Mouse (Mus musculus): ENCODE measurements at regions not wholly inside any gene's neighbourhood (a gene's known extent, or its start where the extent isn't known, plus 50 kb on each side); places are given as distances from the start of the nearest gene placed in this dataset.

- Histone ChIP-seq H3K4me3 (replicated peaks) (no peak overlapping the region), H3K4me1 (no peaks in the 10 kb centered on the region), H3K27me3 (no peaks in the 10 kb centered on the region), H3K4me2 (no peak overlapping the region), H3K9ac (no peak overlapping the region), H3K27ac (no peak overlapping the region), H3K36me3 (replicated peaks) (no peaks in the 10 kb centered on the region), H3K9me3 (no peaks in the 10 kb centered on the region)
- WGBS: 87% methylated on average over 5 of the region's 5 CpGs
- no peak for ATAC-seq (ENCODE audit: low FRiP score)
These were observed 528.9 kb downstream of the Dnah5 start for GRCm38 (mm10) chr15:28732409-28732808.

DNA sequence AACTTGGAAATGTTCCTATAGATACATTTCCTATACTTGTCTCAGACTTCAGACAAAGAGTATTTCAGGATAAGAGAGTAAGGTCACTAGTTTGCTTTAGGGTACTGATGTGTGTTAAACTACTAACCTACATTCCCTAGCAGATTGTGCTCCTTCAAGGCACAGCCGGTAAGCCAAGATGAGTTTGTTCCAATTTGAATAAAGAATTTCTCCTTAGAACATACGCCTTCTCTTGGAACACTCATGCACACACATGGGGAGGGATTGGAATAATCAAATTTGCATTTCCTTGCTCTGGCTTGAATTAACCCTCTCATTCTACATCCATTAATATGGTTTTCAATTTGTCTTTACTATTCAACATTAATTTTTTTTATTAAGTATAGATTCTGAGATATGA is 537.0 kb downstream of the Dnah5 start:
- Histone ChIP-seq H3K27me3 (no peaks in the 10 kb centered on the region), H3K27ac (no peak overlapping the region), H3K4me2 (no peak overlapping the region), H3K4me1 (no peaks in the 10 kb centered on the region), H3K4me3 (replicated peaks) (no peak overlapping the region), H3K9me3 (no peaks in the 10 kb centered on the region), H3K9ac (no peak overlapping the region), H3K36me3 (replicated peaks) (no peaks in the 10 kb centered on the region)
- ATAC-seq (ENCODE audit: low FRiP score): no peak
- WGBS: 91% methylated on average over 2 of the region's 2 CpGs

- Histone ChIP-seq H3K27ac (no peak overlapping the region), H3K9me3 (no peaks in the 10 kb centered on the region), H3K4me3 (replicated peaks) (no peak overlapping the region), H3K4me2 (no peak overlapping the region), H3K4me1 (no peaks in the 10 kb centered on the region), H3K27me3 (no peaks in the 10 kb centered on the region), H3K9ac (no peak overlapping the region), H3K36me3 (replicated peaks) (no peaks in the 10 kb centered on the region)
- ATAC-seq (ENCODE audit: low FRiP score): no peak
- WGBS: 42% methylated on average over 1 of the region's 1 CpGs
These were observed 542.1 kb downstream of the Dnah5 start for GRCm38 (mm10) chr15:28745691-28746090.

- H3K4me2 ChIP-seq: no peak overlapping the region
- no peak overlapping the region for H3K9ac ChIP-seq
- H3K9me3 ChIP-seq: no peaks in the 10 kb centered on the region
- 0 out of 2 replicates have a peak, but pooled peaks have one; percentile 44 for ATAC-seq (ENCODE audit: low FRiP score)
- H3K36me3 ChIP-seq (replicated peaks): no peaks in the 10 kb centered on the region
- no peaks in the 10 kb centered on the region for H3K4me1 ChIP-seq
- WGBS: 69% methylated on average over 2 of the region's 2 CpGs
- no peak overlapping the region for H3K4me3 ChIP-seq (replicated peaks)
- H3K27me3 ChIP-seq: no peaks in the 10 kb centered on the region
- H3K27ac ChIP-seq: no peak overlapping the region
These were observed 543.1 kb downstream of the Dnah5 start for GRCm38 (mm10) chr15:28746603-28747002.

DNA sequence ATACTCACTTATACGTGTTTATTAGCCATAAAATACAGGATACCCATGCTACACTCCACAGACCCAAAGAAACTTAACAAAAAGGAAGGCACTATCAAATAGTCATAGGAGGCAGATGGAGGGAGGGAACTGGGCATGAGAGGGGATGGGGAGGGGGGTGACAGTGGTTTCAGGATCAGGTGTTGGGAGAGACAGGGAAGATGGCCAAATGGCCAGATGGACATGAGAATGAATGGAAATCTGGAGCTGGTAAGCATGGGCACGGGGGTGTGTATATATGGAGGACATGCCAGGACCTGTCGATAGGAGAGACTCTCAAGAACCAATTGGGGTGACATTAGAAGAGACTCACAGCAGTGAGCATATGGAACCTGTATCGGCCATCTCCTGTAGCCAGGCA is 555.2 kb downstream of the Dnah5 start:
- Histone ChIP-seq H3K36me3 (replicated peaks) (no peaks in the 10 kb centered on the region), H3K27ac (no peak overlapping the region), H3K9ac (no peak overlapping the region), H3K27me3 (no peaks in the 10 kb centered on the region), H3K4me1 (no peaks in the 10 kb centered on the region), H3K4me2 (no peak overlapping the region), H3K4me3 (replicated peaks) (no peak overlapping the region), H3K9me3 (no peaks in the 10 kb centered on the region)
- WGBS: 88% methylated on average over 4 of the region's 4 CpGs
- no peak for ATAC-seq (ENCODE audit: low FRiP score)

Measured in forebrain, embryonic 12.5 days (tissue).